Mouse (Mus musculus) c-Kit-positive CD71-negative TER-119-negative erythroid progenitor cells, embryonic 14.5 days (primary cell): Measurements from ENCODE around the gene Nod1.
A peak's percentile ranks its signal among the peaks of the same experiment; 100 is the strongest.

Source experiments
- DNase-seq: peaks from one replicate; pipeline ENCODE4 v3.0.0-alpha.2; 2013; ENCODE audit warnings: low read depth

The Nod1 gene

DNA sequence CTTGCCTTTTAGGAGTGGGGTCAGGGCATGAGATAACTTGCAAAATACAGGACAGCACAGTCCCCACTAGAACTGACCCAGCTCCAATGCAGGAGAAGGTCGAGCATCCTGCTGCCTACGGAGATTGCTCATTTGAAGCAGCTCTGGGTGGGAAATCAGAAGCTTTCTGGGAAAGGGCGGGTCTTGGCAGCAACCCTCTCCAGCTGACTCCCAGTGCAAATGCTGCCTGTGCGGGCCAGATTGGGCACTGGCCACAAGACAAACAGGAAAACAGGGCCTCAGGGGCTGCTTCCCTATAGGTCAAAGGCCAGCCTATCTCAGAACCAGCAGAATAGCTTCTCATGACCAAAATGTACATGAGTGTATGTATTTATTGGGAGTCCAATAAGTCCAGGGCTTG is 32.8 kb downstream of the Nod1 start:
- no peak for DNase-seq

DNA sequence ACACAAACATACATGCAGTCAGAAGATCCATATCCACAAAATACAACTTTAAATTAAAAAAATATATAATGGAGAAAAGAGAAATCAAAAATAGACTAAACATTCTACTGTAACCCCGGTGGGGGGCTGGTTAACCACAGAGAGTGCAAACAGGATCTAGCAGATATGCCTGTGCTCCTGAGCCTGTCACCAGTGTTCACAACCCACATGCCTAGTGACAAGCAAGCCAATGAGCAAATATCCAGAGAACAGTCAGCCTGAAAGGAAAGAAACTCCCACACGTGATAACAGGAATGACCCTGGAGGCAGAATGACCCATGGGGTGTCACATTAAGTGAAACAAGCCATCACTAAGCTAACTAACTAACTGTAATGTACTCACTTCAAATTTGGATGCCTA is 35.9 kb downstream of the Nod1 start:
- DNase-seq, result no peak

DNA sequence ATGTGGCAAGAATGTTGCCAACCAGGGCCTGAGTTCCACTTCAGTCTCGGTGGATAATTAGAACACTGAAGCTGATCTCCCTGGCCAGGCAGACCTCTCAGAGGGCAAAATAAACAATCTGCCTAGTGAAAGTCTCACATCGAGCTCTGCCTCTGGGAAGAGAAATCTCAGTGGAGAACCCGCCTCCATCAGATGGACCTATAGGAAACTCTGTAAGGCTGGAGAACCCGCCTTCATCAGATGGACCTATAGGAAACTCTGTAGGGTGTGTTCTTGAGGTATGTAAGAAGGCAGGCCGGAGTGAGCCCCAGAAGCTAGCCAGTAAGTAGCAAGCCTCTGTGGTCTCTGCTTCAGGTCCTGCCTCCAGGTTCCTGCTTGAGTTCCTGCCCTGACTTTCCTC is 37.5 kb downstream of the Nod1 start:
- DNase-seq, result no peak

DNA sequence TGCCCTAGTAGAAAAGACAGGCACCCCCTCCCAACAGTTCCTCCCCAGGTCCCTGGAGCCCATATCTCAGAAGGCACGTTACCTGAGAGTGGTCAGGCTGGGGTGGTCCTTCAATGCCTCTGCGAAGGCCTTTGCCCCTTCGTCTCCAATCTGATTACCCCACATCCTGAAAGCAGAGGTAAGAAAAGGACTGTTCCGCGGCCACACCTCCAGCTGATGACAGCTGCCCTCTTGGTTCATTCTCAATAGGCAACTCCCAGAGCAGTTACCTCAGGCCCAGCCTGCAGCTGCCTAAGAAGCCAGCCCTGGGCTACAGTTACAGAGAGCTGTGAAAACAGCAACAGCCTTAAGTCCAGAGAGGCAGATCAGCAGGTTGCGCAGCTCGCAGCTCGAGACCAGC is 38.1 kb downstream of the Nod1 start:
- no peak for DNase-seq

DNA sequence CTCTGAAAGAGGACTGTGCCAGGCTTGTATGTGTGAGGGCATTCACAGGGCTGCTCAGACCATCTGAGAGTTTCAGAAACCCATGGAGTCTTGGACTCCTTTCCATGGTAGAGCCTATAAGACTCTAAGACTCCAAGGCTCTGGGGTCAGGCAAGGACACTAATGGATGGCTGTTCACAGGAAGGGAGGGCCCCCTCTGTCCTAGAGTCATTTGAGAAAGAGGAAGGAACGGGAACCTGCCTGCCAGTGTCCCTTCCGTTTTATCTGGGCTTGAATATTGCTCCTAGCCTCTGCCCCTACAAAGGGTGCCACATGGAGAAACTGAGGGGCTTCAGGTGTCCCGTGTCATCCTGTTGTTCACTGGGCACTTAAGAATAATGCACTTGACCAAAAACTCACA is 38.5 kb downstream of the Nod1 start:
- no peak for DNase-seq

DNA sequence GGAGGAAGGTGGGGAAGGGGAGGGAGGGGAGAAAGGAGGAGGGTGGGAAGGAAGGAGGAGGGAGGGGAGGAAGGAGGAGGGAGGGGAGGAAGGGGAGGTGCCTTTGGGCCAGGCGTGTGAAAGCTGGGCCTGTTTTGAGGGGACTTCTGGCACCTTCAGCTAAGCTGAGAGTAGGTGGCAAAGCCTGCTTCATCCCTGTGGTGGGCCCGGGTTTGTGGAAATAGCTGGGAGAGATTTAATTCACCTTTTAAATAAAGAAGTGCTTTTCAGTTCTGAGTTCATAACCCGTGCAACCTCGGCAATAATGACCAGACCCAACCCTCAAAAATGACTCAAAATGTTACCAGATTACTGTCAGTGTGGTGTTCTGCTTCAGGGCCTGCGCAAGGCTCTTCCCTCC is 39.2 kb downstream of the Nod1 start:
- no peak for DNase-seq

DNA sequence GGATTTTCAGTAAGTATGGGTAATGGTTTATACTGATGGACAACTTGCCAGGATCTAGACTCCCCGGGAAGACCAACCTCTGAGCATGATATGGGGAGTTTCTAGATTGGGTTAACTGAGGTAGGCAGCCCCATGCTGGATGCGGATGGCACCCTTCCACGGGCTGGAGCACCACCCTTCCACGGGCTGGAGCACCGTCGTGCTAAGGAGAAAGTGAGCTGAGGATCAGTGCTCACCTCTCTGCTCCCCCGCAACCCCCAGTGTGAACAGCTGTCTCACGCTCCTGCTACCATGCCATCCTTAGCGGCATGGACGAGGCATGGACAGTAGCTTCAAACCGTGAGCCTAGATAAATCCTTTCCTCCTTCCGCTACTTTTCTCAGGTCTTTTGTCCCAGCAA is 39.9 kb downstream of the Nod1 start:
- DNase-seq, result no peak

DNA sequence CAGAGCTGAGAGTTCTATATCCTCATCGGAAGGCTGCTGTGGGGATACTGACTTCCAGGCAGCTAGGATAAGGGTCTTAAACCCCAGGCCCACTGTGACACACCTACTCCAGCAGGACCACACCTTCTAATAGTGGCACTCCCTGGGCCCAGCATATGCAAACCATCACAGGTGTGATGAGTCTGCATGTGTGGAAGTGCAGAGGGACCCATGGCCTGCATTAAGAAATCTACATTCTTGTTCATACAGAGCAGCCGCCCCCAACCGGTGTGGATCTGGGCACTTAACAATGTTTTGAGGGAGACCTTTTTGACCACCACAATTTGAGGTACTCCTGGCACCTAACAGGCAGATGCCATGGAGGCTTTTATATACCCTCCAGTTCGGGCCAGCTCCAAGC is 40.8 kb downstream of the Nod1 start:
- no peak for DNase-seq

DNA sequence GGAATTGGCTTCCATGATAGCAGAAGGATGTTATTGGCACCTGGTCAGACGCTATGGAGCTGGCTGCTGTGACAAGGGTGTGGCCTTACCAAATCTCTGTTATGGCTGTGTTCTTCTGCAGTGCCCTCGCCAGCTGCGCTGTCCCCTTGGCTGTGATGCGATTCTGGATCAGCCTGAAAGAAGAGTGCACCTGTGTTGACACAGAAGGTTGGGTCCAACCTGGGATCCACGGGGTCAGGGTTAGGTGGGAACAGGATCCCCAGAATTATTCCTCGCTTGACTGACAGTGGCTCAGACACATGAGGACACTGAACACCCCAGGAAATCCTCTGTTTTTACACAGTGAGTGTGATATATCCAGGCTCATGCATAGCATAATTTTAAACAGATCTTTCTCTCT is 44.5 kb downstream of the Nod1 start:
- DNase-seq, result no peak

DNA sequence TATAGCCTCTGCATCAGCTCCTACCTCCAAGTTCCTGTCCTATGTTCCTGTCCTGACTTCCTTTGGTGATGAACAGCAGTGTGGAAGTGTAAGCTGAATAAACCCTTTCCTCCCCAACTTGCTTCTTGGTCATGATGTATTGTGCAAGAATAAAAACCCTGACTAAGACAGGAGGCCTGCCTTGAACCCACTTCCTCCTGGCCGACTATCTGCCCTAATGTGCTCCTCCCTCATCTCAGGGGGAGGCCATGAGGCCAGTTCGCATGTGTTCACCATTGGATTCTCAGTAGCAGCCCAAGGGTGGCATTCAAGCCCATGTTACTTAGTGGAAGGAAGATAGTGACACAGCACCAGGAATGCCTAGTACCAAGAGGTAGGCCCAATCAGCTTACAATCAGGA is 45.5 kb downstream of the Nod1 start:
- no peak for DNase-seq

DNA sequence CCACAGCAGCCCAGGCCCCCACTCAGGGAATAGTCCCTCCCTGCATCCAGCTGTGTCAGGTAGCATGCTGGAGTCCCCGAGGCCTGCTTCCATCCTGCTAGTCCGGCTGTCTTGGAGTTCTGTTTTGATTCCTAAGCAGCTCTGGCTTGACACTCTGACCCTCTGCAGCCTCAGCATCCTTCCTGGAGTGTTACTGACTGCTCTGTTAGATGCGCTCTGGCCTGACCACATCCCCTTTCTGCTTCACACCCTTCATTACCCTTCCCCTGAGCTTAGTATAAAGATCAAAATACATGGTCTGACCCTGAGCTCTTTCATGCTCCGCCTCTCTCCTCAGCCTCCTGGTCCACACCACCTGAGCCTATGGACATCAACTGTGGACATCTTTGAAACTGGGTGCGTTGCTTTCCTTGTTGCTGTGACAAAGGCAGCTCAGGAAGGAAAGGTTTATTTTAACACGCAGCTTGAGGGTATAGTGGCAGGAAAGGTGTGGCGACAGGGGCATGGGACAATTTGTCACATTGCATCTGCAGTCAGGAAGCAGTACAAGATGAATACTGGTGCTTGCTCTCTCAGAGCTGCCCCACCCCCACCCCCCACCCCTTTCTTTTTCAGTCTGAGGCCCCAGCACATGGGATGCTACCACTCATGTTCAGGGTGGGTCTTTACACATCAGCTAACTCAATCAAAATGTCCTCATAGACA is 46.5 kb downstream of the Nod1 start:
- DNase-seq, result no peak

DNA sequence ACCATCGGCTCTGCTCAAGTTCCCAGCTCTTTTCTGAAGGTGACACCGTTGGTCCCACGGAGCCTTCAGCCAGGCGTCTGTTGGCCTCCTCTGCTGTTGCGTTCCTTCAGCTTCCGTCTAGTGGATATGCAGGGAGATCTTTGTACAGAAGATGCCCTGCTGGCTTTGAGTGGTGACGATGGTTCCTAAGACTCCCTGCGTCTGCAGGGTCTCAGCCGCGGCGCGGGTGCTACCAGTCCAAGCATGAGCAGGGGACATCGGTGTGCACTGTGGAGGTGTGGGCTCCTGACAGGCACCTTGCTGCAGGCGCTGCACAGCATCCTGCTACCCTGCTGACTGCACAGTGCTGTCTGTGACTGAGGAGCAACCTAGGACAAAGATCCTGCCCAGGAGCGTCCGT is 47.9 kb downstream of the Nod1 start:
- DNase-seq, result no peak

DNA sequence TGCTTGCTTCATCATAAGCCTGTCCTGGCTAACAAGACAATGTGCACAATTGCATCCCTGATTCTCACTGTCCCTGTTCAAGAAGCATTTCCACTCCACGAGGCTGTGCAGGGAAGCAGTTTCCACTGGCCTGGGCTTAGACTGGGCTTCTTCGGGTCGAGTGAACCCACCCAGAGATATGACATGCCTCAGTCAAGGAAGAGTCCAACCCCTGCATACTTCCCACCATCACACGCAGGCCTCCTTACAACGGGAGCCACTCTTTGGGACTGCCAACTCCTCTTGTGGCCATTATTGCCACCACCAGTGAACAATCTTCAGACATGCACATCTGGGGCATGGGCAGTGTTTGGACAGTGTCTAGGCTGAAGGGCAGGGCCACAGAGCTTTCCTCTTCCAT is 53.9 kb downstream of the Nod1 start:
- no peak for DNase-seq

DNA sequence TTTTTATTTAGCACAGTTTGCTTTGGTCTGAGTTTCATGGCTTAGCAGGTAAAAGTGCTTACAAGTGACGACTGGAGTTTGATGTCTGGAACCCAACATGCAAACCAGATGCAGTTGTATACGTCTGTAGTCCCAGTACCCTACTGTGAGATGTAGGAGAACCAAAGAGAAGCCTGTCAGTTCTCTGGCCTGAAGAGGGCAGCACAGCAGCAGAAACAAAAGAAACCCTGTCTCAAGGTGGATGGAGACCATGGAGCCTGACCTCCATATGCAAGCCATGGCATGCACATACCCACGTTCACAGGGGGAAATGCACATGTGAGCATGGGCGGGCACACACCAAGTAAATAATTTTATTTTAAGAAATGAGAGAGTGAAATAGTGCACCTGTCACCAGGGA is 54.9 kb downstream of the Nod1 start:
- peak; percentile 36 for DNase-seq

DNA sequence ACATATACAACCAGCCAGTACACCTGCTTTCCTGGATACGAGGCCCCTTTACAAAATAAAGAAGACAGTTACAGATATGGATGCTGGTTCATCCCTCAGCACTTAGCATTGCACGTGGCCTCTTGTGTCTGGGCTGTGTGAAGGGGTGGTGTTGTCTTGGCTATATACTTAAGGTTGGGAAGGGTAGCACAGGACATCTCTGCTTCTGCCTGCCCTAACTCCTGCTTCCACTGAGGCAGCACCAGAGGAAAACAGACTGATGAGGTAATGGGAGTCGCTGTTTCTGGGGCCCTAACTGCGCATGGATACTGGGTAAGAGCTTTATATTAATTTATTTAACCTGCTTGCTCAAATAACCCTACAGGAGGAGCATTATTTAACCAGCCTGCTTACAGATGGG is 55.5 kb downstream of the Nod1 start:
- DNase-seq, result no peak

DNA sequence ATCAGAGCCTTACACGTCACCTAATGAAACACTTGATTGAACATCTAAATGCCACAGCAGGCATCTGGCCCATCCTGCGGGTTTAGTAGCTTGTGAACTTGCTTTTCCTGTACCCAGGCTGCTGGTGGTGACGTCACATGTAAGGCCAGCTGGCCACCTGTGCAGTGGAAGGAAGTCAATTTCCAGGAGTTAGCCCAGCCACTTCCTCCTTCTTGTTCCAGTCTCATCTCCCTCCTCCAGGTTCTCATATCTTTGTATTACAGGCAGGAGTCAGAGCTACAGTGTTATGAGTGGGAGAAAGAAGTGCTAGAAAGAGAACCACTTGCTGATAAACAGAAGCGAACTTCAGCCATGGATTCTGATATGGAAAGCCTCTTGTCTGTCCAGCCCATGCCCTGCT is 56.2 kb downstream of the Nod1 start:
- DNase-seq, result no peak

DNA sequence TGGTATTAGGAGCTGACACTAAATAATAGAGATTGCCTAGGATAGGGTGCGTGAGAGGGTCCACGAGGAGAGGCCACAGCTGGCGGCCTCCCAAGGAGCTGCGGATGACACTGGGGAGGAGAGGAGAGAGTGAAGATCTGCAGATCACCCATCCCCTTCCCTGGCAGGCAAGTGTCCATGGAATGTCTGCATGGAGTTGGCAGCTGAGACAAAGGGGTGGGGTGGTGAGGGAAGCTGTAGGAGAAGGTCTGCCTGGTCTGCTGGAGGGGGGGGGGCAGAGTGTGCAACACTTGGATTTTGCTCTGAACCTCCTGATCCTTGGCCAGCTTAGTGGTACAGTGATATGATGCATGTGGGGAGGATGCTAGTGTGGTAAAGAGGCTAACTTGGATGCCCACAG is 57.4 kb downstream of the Nod1 start:
- DNase-seq, result no peak

DNA sequence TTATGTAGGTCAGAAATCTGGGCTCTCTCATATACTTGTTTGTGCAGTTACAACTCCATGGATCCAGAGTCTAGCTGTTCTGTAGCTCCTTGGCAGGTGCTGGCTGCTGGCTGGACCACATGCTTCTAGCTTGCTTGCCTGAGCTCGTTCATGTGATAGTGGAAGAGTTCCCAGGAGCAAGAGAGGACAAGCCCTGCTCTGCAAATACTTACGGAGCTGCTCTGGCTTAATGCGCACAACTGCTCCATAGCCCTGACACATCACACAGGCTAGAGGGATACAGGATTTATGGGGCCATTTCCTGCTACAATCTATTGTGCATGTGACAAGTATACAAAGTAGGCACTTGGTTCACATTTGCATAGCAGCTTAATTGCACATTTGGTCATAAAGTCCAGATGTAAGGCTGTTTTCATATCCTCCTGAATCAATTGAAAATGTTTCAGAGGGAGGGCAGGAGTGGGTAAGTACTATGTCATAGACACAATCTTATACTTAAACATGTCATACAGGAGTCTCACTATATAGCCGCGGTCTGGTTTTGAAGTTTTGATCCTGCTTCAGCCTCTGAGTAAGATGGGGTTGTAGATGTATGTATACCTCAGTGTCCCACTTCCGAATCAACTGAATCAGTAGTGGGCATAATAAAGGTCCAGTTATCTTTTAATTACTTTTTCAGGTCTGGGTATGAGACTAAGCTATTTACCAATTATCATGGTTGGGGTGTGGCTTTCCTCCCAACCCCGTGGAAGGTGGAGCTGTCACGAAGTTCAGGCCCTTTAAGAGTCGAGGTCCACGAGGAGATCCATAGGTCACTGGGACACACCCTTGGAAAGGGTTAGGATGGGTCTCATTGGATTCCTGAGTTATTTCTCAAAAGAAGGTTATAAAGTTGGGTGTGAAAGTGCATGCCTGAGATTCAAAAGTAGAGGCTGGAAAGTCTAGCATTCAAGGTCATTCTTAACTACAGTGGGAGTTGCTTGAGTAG is 66.1 kb downstream of the Nod1 start:
- no peak for DNase-seq

DNA sequence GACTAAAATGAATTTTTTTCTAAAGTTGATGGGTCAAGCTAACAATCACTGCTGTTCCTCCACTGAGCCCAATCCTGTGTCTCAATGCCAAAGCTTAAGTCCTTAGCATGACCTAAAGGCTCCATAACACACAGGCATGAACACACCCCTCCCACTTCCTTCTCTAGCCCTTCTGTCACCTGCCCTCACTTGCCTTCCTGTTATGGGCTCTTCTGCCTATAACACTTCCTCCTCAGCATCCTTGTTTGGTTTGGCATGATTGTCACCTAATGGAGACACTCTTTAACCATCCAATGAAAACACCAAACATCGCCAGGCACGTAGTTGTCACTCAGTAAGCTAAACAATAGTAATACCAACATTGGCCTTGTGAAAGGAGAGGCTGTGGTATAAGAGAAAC is 69.9 kb downstream of the Nod1 start:
- no peak for DNase-seq

DNA sequence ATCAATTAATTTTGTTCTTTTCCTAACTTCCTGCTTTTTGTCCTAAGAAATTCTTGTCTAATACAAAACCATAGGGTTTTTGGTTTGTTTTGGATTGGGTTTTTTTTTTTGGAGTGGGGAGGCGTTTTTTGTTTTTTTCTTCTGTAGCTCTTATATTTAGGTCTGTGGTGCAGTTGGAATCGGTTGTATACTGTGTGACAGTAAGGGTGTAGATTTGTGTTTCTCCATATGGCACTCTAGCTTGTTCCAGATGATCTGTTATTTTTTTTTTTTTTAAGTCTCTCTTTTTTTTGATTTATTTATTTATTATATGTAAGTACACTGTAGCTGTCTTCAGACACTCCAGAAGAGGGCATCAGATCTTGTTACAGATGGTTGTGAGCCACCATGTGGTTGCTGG is 72.2 kb downstream of the Nod1 start:
- no peak for DNase-seq

DNA sequence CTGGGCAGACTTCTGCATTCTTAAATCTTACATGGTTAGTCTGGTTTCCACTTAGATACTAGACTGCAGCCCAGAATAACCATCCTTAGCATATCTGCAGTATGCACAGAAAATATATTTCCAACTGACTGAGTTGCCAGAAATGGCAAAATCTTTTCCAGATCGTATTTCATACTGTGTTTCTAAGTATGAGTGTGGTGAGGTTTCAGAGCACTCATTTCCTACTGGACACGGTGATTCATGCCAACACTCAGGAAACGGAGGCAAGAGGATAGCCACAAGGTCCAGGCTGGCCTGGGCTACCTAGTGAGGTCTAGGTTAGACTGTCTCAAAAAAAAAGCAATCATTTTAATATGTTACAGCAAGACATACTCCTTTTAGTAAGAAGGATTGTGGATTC is 81.0 kb downstream of the Nod1 start:
- DNase-seq, result no peak

DNA sequence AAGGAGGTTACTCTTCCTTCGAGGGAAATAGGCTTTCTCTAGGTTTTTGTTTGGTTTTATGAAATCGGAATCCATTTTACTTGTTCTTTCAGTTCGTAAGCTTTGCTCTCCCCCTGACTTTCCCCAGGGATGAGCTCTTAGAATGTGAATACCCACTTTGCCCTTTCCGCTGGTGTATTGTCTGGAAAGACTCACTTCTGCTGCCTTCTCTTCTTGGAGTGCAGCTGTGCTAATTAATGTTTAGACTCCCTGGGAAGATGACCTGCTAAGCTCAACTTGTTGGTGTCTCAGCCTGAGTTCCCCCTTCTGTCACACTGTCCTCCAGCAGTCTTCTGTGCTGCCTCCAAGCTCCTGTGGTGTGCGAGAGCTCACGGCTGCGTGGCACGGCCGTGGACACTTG is 82.2 kb downstream of the Nod1 start:
- no peak for DNase-seq

DNA sequence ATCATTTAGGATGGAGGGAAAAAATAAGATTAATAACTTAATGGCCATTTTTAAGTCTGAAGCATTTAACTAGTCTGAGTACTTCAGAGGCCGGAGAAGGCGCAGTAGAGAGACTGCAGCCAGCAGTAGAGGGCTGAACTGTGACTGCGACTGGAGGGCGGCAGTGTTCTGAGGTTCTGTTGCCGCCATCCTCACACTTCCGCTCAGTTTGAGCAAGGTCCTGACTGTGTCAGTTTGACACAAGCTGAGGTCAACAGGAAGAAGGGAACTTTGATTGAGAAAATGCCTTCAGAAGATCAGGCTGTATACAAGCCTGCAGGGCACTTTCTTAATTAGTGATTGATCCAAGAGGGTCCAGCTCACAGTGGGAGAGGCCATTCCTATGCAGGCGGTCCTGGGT is 86.2 kb downstream of the Nod1 start:
- DNase-seq, result no peak

DNA sequence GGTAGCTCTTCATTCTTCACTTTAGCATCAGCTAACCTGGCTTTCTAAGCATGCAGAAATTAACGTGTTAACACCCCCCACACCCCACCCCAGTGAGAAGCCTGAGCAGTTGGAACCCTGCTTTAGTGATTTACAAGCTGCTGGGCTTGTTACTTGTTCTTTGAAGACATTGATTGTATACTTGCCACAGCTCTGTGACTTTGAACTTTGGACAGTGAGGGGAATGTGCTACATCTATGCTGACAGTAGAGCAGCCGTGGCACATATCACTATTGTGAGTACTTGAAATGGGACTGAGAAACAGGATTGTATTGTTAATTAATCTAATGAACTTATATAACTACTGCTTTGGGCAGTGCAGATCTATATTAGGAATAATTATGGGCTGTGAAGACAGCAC is 89.0 kb downstream of the Nod1 start:
- no peak for DNase-seq
